Mouse (Mus musculus) kidney, postnatal 0 days (tissue): ENCODE data around the gene Gpr180. TPM values are rescaled to one million over a fixed set of nuclear protein-coding genes. Genes with fewer than 3 reads are reported as not detected.

Experiments
- ATAC-seq: fragments of 200-750 bp; cut with Nextera tagmentation; replicated peaks from 2 replicates; pipeline ENCODE4 v1.8.0; 2017; ENCODE audit warnings: low read depth, moderate number of reproducible peaks, moderate TSS enrichment, moderate library complexity; ENCODE audit not compliant: low FRiP score
- DNase-seq: peaks from one replicate; pipeline ENCODE4 v3.0.0-alpha.2; 2016; ENCODE audit warnings: low spot score
- H3K27ac ChIP-seq: fragments of 300-500 bp; sonication (generic); 2 replicates; pipeline ENCODE4 v1.5.1; 2014; ENCODE audit warnings: mild to moderate bottlenecking
- H3K27me3 ChIP-seq: fragments of 300-500 bp; sonication (generic); 2 replicates; pipeline ENCODE4 v1.6.1; 2014; ENCODE audit warnings: low read length, mixed read lengths; ENCODE audit not compliant: insufficient read depth
- H3K36me3 ChIP-seq: fragments of 300-500 bp; sonication (generic); 2 replicates; pipeline ENCODE4 v1.6.1; 2014; ENCODE audit warnings: low read length, mixed read lengths; ENCODE audit not compliant: insufficient read depth
- H3K4me1 ChIP-seq: fragments of 300-500 bp; sonication (generic); replicated peaks from 2 replicates; pipeline ENCODE4 v1.6.1; 2014; ENCODE audit warnings: antibody characterized with exemption, low read length, mixed read lengths; ENCODE audit not compliant: insufficient read depth
- H3K4me2 ChIP-seq: fragments of 300-500 bp; sonication (generic); 2 replicates; pipeline ENCODE4 v1.6.1; 2014; ENCODE audit warnings: mild to moderate bottlenecking, low read length, moderate library complexity, mixed read lengths
- H3K4me3 ChIP-seq: fragments of 300-500 bp; sonication (generic); replicated peaks from 2 replicates; pipeline ENCODE4 v1.5.1; 2014; ENCODE audit warnings: low read depth, low read length
- H3K9ac ChIP-seq: fragments of 300-500 bp; sonication (generic); 2 replicates; pipeline ENCODE4 v1.6.1; 2014; ENCODE audit warnings: low read depth, low read length
- H3K9me3 ChIP-seq: fragments of 300-500 bp; sonication (generic); replicated peaks from 2 replicates; pipeline ENCODE4 v1.6.1; 2016; ENCODE audit warnings: low read length, inconsistent platforms, mixed read lengths
- CTCF ChIP-seq: IDR thresholded peaks from 2 replicates; pipeline ENCODE4 v1.5.1; 2016; ENCODE audit warnings: antibody characterized with exemption, low read depth, mild to moderate bottlenecking, moderate library complexity
- WGBS: fragments of 180-500 bp; shearing (Covaris S2); extraction: QIAGEN DNeasy Blood & Tissue Kit; methylation state at CpG from one replicate; pipeline ENCODE4 v1.1.7; 2014; 5-methylcytosine and 5-hydroxymethylcytosine counted together
- polyA plus RNA-seq: library from polyadenylated mRNA; unstranded; fragments of >200 nt; fragmentation: Nextera tagmentation; extraction: Ambion mirVana; gene quantifications from 2 replicates; pipeline ENCODE4 v1.2.1, GENCODE M21; 2015

Gpr180 gene
- polyA plus RNA-seq, 1 experiment from 2014 or later = 51.1 TPM

DNA sequence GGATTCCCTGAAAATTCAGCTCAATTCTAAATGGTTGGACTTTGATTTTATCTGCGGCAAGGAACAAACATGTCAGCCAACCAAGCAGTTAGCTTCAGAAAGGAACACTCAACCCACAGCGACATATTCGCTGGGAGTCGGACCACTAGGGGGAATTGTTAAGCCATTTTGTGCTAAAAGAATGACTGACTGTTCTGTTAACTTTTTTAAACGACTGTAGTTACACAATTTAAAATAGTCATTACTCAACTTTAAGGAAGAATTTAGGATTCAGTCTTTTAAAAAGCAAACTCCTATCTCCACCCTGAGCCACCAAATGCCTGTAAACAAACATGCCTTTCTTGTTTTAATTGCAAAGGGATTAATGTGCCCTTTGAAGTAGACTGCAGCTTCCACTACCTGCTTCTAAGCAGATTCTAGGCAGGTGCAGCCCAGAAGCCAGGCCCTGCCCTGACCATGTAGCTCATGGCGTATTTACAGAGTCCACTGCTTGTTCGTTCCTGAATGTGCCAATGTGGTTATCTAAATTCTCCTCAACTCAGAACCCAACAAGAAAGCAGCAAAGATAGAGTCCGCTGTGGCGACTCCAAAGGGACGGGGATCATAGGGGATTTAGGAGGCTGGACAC is 56.2 kb downstream of the Gpr180 start:
- Histone ChIP-seq H3K4me2 (no peak overlapping the region), H3K27ac (no peak overlapping the region), H3K9ac (no peak overlapping the region), H3K4me3 (no peak overlapping the region), H3K9me3 (no peaks in the 10 kb centered on the region), H3K36me3 (no peaks in the 10 kb centered on the region), H3K27me3 (peaks cover 15% of the 10 kb centered on the region; the same call in 1 of the 2 replicates), H3K4me1 (no peaks in the 10 kb centered on the region)
- no peak for TF ChIP-seq CTCF
- DNase-seq = no peak
- WGBS = 54% methylated on average over 10 of the region's 10 CpGs
- ATAC-seq = no peak

DNA sequence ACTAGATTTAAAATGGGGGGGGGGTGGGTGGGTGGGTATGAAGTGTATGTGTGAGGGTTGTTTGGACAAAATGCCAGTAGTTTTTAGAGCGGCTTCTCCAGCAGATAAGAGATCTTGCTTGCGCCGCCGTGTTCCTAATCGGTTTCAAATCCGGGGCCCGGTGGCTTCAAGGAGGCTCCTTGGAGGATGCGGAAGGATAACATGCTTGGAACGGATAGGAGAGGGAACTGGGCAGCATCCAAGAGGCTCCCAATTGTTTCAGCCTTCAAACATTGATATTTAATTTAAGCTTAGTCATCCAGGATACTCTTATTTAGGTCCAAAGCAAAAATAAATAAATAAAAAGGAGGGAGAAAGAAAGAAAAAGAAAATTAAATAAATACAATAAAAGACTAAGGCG is 56.7 kb downstream of the Gpr180 start:
- Histone ChIP-seq H3K4me2 (no peak overlapping the region), H3K4me3 (no peak overlapping the region), H3K36me3 (no peaks in the 10 kb centered on the region), H3K27me3 (peaks cover 15% of the 10 kb centered on the region; the same call in 1 of the 2 replicates), H3K9ac (no peak overlapping the region), H3K9me3 (no peaks in the 10 kb centered on the region), H3K4me1 (no peaks in the 10 kb centered on the region), H3K27ac (no peak overlapping the region)
- no peak for TF ChIP-seq CTCF
- WGBS = 61% methylated on average over 10 of the region's 10 CpGs
- DNase-seq (no peak), ATAC-seq (no peak)

GRCm38 (mm10) chr14:118194219-118194914 is 57.4 kb downstream of the Gpr180 start:
- Histone ChIP-seq H3K4me1 (no peaks in the 10 kb centered on the region), H3K4me2 (no peak overlapping the region), H3K9ac (no peak overlapping the region), H3K9me3 (no peaks in the 10 kb centered on the region), H3K27ac (no peak overlapping the region), H3K27me3 (peaks cover 15% of the 10 kb centered on the region; the same call in 1 of the 2 replicates), H3K4me3 (no peak overlapping the region), H3K36me3 (no peaks in the 10 kb centered on the region)
- no peak for TF ChIP-seq CTCF
- WGBS = 68% methylated on average over 13 of the region's 13 CpGs
- DNase-seq (no peak), ATAC-seq (no peak)

GRCm38 (mm10) chr14:118197063-118197462 is 60.1 kb downstream of the Gpr180 start:
- H3K27me3 ChIP-seq = peaks cover 15% of the 10 kb centered on the region; the same call in 1 of the 2 replicates
- H3K4me2 ChIP-seq = no peak overlapping the region
- ATAC-seq = no peak
- no peak overlapping the region for H3K9ac ChIP-seq
- no peak overlapping the region for H3K4me3 ChIP-seq
- 57% methylated on average over 12 of the region's 12 CpGs for WGBS
- H3K27ac ChIP-seq = no peak overlapping the region
- H3K36me3 ChIP-seq = no peaks in the 10 kb centered on the region
- H3K9me3 ChIP-seq = no peaks in the 10 kb centered on the region
- no peaks in the 10 kb centered on the region for H3K4me1 ChIP-seq
- TF ChIP-seq CTCF = no peak
- DNase-seq = no peak

GRCm38 (mm10) chr14:118200731-118201130 is 63.8 kb downstream of the Gpr180 start:
- DNase-seq (no peak), ATAC-seq (no peak)
- Histone ChIP-seq H3K27me3 (peaks cover 5% of the 10 kb centered on the region; the same call in 1 of the 2 replicates), H3K4me2 (no peak overlapping the region), H3K4me3 (no peak overlapping the region), H3K4me1 (no peaks in the 10 kb centered on the region), H3K9me3 (no peaks in the 10 kb centered on the region), H3K9ac (no peak overlapping the region), H3K27ac (no peak overlapping the region), H3K36me3 (no peaks in the 10 kb centered on the region)
- 85% methylated on average over 3 of the region's 3 CpGs for WGBS
- no peak for TF ChIP-seq CTCF

- no peaks in the 10 kb centered on the region for H3K36me3 ChIP-seq
- no peaks in the 10 kb centered on the region for H3K4me1 ChIP-seq
- no peak for TF ChIP-seq CTCF
- ATAC-seq (no peak), DNase-seq (no peak)
- H3K4me3 ChIP-seq = no peak overlapping the region
- 89% methylated on average over 5 of the region's 5 CpGs for WGBS
- no peaks in the 10 kb centered on the region for H3K9me3 ChIP-seq
- no peak overlapping the region for H3K27ac ChIP-seq
- H3K4me2 ChIP-seq = no peak overlapping the region
- peaks cover 2% of the 10 kb centered on the region; the same call in 1 of the 2 replicates for H3K27me3 ChIP-seq
- H3K9ac ChIP-seq = no peak overlapping the region
Observed at GRCm38 (mm10) chr14:118202006-118202405, 65.0 kb downstream of the Gpr180 start.
